Mouse (Mus musculus) midbrain, postnatal 0 days (tissue): Measurements from ENCODE around the gene Dirc2. TPM values are rescaled to one million over a fixed set of nuclear protein-coding genes. Genes with fewer than 3 reads are reported as not detected.

Experiments used
- ATAC-seq: fragments of 200-750 bp; cut with Nextera tagmentation; 2 replicates; pipeline ENCODE4 v1.8.0; 2017; ENCODE audit warnings: moderate number of reproducible peaks, mild to moderate bottlenecking, moderate TSS enrichment, moderate library complexity; ENCODE audit not compliant: low FRiP score
- DNase-seq: peaks from one replicate; pipeline ENCODE4 v3.0.0-alpha.2; 2015; ENCODE audit warnings: low spot score
- H3K27ac ChIP-seq: fragments of 300-500 bp; sonication (generic); 2 replicates; pipeline ENCODE4 v1.5.1; 2014; ENCODE audit warnings: low read depth, mild to moderate bottlenecking, low read length, mixed read lengths
- H3K27me3 ChIP-seq: fragments of 300-500 bp; sonication (generic); 2 replicates; pipeline ENCODE4 v1.6.1; 2014; ENCODE audit warnings: low read length, control low read depth, mixed read lengths; ENCODE audit not compliant: insufficient read depth
- H3K36me3 ChIP-seq: fragments of 300-500 bp; sonication (generic); 2 replicates; pipeline ENCODE4 v1.6.1; 2014; ENCODE audit warnings: low read length, control low read depth, mixed read lengths; ENCODE audit not compliant: insufficient read depth
- H3K4me1 ChIP-seq: fragments of 300-500 bp; sonication (generic); 2 replicates; pipeline ENCODE4 v1.6.1; 2014; ENCODE audit warnings: mild to moderate bottlenecking, control low read depth, antibody characterized with exemption, low read length, mixed read lengths; ENCODE audit not compliant: insufficient read depth
- H3K4me2 ChIP-seq: fragments of 300-500 bp; sonication (generic); 2 replicates; pipeline ENCODE4 v1.6.1; 2014; ENCODE audit warnings: low read depth, mild to moderate bottlenecking, low read length, mixed read lengths; ENCODE audit not compliant: poor library complexity, severe bottlenecking
- H3K4me3 ChIP-seq: fragments of 300-500 bp; sonication (generic); 2 replicates; pipeline ENCODE4 v1.5.1; 2014; ENCODE audit warnings: low read depth, mild to moderate bottlenecking, low read length, moderate library complexity
- H3K9ac ChIP-seq: fragments of 300-500 bp; sonication (generic); replicated peaks from 2 replicates; pipeline ENCODE4 v1.6.1; 2014; ENCODE audit warnings: mild to moderate bottlenecking, low read length, moderate library complexity, mixed read lengths; ENCODE audit not compliant: poor library complexity, severe bottlenecking
- H3K9me3 ChIP-seq: fragments of 300-500 bp; sonication (generic); 2 replicates; pipeline ENCODE4 v1.6.1; 2016; ENCODE audit warnings: low read length, control low read depth
- CTCF ChIP-seq: IDR thresholded peaks from 2 replicates; pipeline ENCODE4 v1.5.1; 2016; ENCODE audit warnings: antibody characterized with exemption, mild to moderate bottlenecking
- WGBS: fragments of 180-500 bp; shearing (Covaris S2); extraction: QIAGEN DNeasy Blood & Tissue Kit; methylation state at CpG from one replicate; pipeline ENCODE4 v1.1.7; 2014; 5-methylcytosine and 5-hydroxymethylcytosine counted together
- polyA plus RNA-seq: library from polyadenylated mRNA; unstranded; fragments of >200 nt; fragmentation: Nextera tagmentation; extraction: Ambion mirVana; gene quantifications from 2 replicates; pipeline ENCODE4 v1.2.1, GENCODE M21; 2015
- total RNA-seq: library from RNA; depleted of rRNA; stranded (reverse); fragments of >200 nt; gene quantifications from 2 replicates; pipeline ENCODE4 v1.2.3, GENCODE M21; 2014

Gene Dirc2
- total and polyA plus RNA-seq, 2 experiments from 2014 or later = 35.2 to 87.8 TPM

- no peaks in the 10 kb centered on the region for H3K27me3 ChIP-seq
- no peak overlapping the region for H3K27ac ChIP-seq
- no peaks in the 10 kb centered on the region for H3K9me3 ChIP-seq
- no peak for TF ChIP-seq CTCF
- no peak overlapping the region for H3K9ac ChIP-seq
- no peak overlapping the region for H3K4me3 ChIP-seq
- H3K36me3 ChIP-seq = no peaks in the 10 kb centered on the region
- 88% methylated on average over 11 of the region's 11 CpGs for WGBS
- H3K4me1 ChIP-seq = peaks cover 15% of the 10 kb centered on the region
- no peak overlapping the region for H3K4me2 ChIP-seq
- DNase-seq (no peak), ATAC-seq (no peak)
Observed at GRCm38 (mm10) chr16:35763590-35764296, 5.4 kb downstream of the Dirc2 start.

GRCm38 (mm10) chr16:35759401-35759800 lies 9.8 kb downstream of the Dirc2 start:
- ATAC-seq (no peak), DNase-seq (no peak)
- TF ChIP-seq CTCF = no peak
- no peak overlapping the region for H3K27ac ChIP-seq
- H3K9ac ChIP-seq = no peak overlapping the region
- H3K4me2 ChIP-seq = no peak overlapping the region
- WGBS = 93% methylated on average over 5 of the region's 5 CpGs
- no peaks in the 10 kb centered on the region for H3K27me3 ChIP-seq
- no peaks in the 10 kb centered on the region for H3K9me3 ChIP-seq
- no peaks in the 10 kb centered on the region for H3K36me3 ChIP-seq
- H3K4me1 ChIP-seq = no peaks in the 10 kb centered on the region
- no peak overlapping the region for H3K4me3 ChIP-seq

GRCm38 (mm10) chr16:35756697-35757096 lies 12.5 kb downstream of the Dirc2 start:
- no peak for ATAC-seq
- no peak for TF ChIP-seq CTCF
- Histone ChIP-seq H3K27me3 (no peaks in the 10 kb centered on the region), H3K9ac (no peak overlapping the region), H3K4me2 (no peak overlapping the region), H3K4me1 (no peaks in the 10 kb centered on the region), H3K4me3 (no peak overlapping the region), H3K27ac (no peak overlapping the region), H3K9me3 (no peaks in the 10 kb centered on the region), H3K36me3 (no peaks in the 10 kb centered on the region)
- 82% methylated on average over 9 of the region's 9 CpGs for WGBS
- DNase-seq = no peak

- Histone ChIP-seq H3K27ac (no peak overlapping the region), H3K4me3 (no peak overlapping the region), H3K9me3 (no peaks in the 10 kb centered on the region), H3K4me2 (no peak overlapping the region), H3K27me3 (no peaks in the 10 kb centered on the region), H3K9ac (no peak overlapping the region), H3K4me1 (no peaks in the 10 kb centered on the region), H3K36me3 (no peaks in the 10 kb centered on the region)
- no peak for ATAC-seq
- no peak for DNase-seq
- WGBS = 73% methylated on average over 6 of the region's 6 CpGs
- TF ChIP-seq CTCF = no peak
Observed at GRCm38 (mm10) chr16:35755502-35756334, 13.4 kb downstream of the Dirc2 start.

- DNase-seq = no peak
- Histone ChIP-seq H3K4me1 (no peaks in the 10 kb centered on the region), H3K27me3 (no peaks in the 10 kb centered on the region), H3K4me3 (no peak overlapping the region), H3K9me3 (no peaks in the 10 kb centered on the region), H3K4me2 (no peak overlapping the region), H3K9ac (no peak overlapping the region), H3K27ac (no peak overlapping the region), H3K36me3 (no peaks in the 10 kb centered on the region)
- no peak for ATAC-seq
- WGBS = 95% methylated on average over 5 of the region's 5 CpGs
- no peak for TF ChIP-seq CTCF
Observed at GRCm38 (mm10) chr16:35753926-35754325, 15.2 kb downstream of the Dirc2 start.

GRCm38 (mm10) chr16:35751841-35752240 lies 17.3 kb downstream of the Dirc2 start:
- no peaks in the 10 kb centered on the region for H3K4me1 ChIP-seq
- H3K9ac ChIP-seq = no peak overlapping the region
- no peaks in the 10 kb centered on the region for H3K36me3 ChIP-seq
- 86% methylated on average over 4 of the region's 4 CpGs for WGBS
- H3K27ac ChIP-seq = no peak overlapping the region
- no peak overlapping the region for H3K4me2 ChIP-seq
- DNase-seq (no peak), ATAC-seq (no peak)
- no peak for TF ChIP-seq CTCF
- no peaks in the 10 kb centered on the region for H3K27me3 ChIP-seq
- no peak overlapping the region for H3K4me3 ChIP-seq
- no peaks in the 10 kb centered on the region for H3K9me3 ChIP-seq
